Mouse (Mus musculus) right cerebral cortex, adult 18-20 months (tissue): ENCODE results near the gene Sfrp2.

Source experiments
- DNase-seq: peaks from one replicate; pipeline ENCODE4 v3.0.0; 2022; ENCODE audit warnings: mixed read lengths

Sfrp2 gene

DNA sequence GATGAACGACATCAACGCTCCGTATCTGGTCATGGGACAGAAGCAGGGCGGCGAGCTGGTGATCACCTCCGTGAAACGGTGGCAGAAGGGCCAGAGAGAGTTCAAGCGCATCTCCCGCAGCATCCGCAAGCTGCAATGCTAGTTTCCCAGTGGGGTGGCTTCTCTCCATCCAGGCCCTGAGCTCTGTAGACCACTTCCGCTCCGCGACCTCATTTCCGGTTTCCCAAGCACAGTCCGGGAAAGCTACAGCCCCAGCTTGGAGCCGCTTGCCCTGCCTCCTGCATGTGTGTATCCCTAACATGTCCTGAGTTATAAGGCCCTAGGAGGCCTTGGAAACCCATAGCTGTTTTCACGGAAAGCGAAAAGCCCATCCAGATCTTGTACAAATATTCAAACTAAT is 7.2 kb downstream of the Sfrp2 start:
- DNase-seq, result no peak

GRCm38 (mm10) chr3:83775403-83775802 is 9.3 kb downstream of the Sfrp2 start:
- DNase-seq, result no peak

- DNase-seq, result no peak
Observed at GRCm38 (mm10) chr3:83781460-83782222, 15.5 kb downstream of the Sfrp2 start.

DNA sequence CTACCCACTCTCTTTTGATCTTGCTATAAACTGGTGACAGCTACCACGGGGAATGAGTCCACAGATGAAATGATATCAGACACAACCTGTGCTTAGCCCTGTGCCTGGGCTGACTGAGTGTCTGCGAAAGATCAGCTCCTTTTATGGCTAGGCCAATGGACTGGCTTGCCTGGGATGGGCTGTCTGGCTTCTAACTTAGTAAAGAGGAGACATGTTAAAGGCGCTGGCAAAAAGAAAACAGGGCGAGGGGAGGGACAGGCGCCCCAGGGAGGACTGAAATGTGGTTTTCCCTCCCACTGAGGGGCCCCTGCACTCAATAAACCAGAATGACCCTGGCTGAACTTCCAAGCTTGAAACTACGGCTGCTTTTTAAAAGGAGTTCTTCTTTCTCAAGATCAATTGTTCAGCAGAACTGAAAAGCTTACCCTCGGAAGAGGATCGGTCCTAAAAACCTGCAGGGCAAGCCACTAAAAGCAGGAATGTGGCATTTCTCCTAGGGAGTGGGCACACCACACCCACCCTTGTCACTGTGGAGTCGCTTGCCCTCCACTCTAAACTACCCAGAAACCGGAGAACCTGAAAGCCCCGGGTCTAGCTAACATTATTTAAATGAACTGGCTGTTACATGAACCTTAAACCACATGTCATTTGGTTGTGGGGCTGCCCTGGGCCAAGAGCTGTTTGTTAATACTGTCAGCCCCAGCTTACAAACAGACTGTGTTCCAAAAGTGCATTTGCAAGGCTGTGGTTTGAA is 17.8 kb downstream of the Sfrp2 start:
- no peak for DNase-seq

- no peak for DNase-seq
Observed at GRCm38 (mm10) chr3:83784726-83785125, 18.6 kb downstream of the Sfrp2 start.

DNA sequence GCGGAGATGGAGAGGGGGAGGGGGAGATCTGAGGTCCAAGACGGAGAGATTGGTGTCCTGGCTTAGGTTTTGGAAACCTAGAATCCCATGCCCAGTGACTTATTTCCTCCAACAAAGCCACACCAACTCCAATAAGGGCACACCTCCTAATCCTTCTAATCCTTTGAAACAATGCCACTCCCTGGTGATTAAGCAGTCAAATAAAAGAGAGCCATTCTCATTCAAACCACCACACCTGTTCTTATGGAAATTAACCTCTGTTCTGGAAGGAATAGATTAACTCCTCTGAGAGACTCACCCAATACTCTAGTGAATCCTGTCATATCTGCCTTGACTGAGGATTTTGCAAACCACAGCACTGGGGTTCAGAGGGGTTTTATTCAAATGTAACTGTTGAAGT is 21.0 kb downstream of the Sfrp2 start:
- DNase-seq, result no peak

DNA sequence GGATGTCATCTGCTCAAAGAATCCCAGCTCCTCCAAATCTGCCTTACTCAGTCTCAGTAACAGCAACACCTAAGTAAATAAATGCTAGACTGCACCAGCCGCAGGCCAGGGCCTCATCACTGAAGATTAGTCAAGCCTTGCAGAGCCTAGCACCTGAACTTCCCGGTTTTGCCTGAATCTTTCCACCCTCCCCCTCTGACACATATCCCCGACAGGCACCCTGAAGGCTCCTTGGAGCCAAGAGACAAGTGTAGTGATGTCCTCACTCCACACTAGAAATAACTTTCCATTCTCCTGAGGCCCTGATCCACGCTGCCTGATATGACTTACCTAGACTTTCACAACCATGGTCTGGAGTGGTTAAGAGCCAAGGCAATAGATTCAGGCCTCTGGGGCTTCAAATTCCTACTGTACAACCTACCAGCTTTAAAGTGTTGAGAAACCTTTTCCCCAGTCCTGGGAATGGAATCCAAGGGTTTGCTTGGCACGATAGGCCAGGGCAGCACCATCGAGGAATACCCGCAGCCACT is 21.7 kb downstream of the Sfrp2 start:
- DNase-seq, result no peak

DNA sequence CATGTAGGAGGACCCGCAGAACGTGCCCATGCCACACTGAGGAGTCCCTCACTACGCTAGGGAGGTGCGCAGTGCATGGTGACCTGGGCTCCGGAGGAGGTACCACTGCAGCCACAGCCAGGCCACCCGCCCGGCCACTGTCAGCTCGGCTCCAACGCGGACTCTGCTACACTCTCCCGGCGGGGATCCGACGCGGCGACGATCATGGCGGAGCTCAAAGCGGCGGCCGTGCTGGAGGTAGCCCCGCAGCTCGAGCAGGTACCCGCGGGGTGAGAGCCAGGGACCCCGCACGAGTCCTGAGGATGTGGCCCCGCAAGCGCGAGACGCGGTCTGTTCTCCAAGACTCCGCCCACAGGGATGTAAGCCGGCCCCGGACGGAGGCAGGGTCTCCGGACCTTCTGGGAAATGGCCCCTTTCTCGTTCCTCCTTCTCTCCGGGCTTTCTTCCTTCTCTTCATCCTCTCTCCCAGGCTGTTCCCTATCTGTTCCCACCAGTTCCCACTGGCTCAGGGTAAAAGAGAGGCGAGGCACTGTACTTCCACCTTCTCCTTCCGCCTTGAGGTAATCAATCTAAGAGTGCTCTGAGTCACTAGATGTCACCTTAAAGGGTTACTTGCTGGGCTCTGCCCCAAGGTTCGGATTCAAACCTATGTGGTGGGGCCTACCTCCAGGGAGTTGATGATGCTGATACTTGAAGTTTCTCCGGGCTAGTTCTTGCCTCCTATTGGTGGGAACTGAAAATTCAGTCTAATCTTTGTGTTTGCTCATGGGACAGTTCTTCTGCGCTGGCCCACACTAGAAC is 23.7 kb downstream of the Sfrp2 start:
- DNase-seq, result no peak

- DNase-seq, result no peak
Observed at GRCm38 (mm10) chr3:83791444-83791843, 25.3 kb downstream of the Sfrp2 start.

- DNase-seq, result no peak
Observed at GRCm38 (mm10) chr3:83797098-83797497, 31.0 kb downstream of the Sfrp2 start.

DNA sequence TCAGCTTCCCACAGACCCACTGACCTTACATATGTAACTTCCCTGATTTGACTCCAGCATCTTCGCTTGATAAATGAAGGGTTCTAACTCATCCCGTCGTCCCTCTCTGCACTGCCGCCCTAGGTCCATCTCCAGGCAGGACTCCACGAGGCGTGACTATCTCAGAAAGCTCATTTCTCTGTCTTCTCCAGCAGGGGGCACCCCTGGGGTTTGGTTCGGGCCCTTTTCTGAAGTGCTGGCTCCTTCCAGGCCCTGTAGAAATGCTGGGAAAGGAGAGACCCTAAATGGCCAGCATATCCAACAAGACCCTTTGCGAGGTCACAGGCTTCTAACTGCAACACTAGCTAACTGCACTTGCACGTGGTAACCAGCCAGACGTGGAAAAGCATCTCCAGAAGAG is 31.7 kb downstream of the Sfrp2 start:
- peak; percentile 52 for DNase-seq

- DNase-seq, result no peak
Observed at GRCm38 (mm10) chr3:83799486-83799885, 33.4 kb downstream of the Sfrp2 start.

- no peak for DNase-seq
Observed at GRCm38 (mm10) chr3:83801649-83802155, 35.6 kb downstream of the Sfrp2 start.

DNA sequence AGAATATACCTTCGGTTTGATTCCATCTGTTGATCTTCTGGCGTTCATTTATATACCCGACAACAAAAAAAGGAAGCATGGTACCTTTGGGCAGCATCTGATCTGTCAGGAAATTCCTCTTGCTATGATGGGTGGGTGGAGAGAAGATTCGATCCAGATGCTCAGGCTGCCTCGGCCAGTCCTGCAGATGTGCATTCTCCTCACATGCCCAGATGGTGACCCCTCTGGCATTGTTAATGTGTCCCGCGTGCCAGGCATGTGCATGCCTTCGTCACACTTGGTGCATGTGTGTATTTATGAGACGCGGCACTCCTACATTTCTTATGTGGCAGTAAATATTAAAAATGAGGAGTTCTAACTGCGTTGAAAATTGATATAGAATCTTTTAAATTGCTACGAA is 42.4 kb downstream of the Sfrp2 start:
- DNase-seq, result no peak

- DNase-seq, result no peak
Observed at GRCm38 (mm10) chr3:83811987-83812386, 45.9 kb downstream of the Sfrp2 start.

- DNase-seq, result no peak
Observed at GRCm38 (mm10) chr3:83812863-83813262, 46.7 kb downstream of the Sfrp2 start.

- DNase-seq, result no peak
Observed at GRCm38 (mm10) chr3:83816372-83816925, 50.3 kb downstream of the Sfrp2 start.

GRCm38 (mm10) chr3:83823774-83824173 is 57.7 kb downstream of the Sfrp2 start:
- no peak for DNase-seq
